Mouse (Mus musculus): Measurements from ENCODE around the gene Slc35d1. TPM values are rescaled to one million over a fixed set of nuclear protein-coding genes. Genes with fewer than 3 reads are reported as not detected.

Gene Slc35d1
- 7.5 and 9.3 TPM in 2 replicates for polyA plus RNA-seq (2016; fragmentation: Nextera tagmentation; extraction: Ambion mirVana)

GRCm38 (mm10) chr4:103214925-103215820 lies at the start of gene Slc35d1:
Slc35d1 (minus strand) TSS chr4:103215164.
- DNase-seq (ENCODE audit: low spot score), result peak; percentile 88
- H3K36me3 ChIP-seq, result 0 out of 2 replicates have a peak, but pooled peaks cover 3% of the 10 kb centered on the region
- peak within 1 kb of the TSS; percentile 99 for H3K27ac ChIP-seq
- peaks cover 8% of the 10 kb centered on the region; the same call in 1 of the 2 replicates for H3K4me1 ChIP-seq
- peak within 1 kb of the TSS; percentile 90 for H3K4me3 ChIP-seq
- no peaks in the 10 kb centered on the region for H3K27me3 ChIP-seq (ENCODE audit: insufficient read depth, poor library complexity, severe bottlenecking)
- no peaks in the 10 kb centered on the region for H3K9me3 ChIP-seq
- WGBS, result 4% methylated on average over 69 of the region's 70 CpGs

- H3K4me1 ChIP-seq, result no peaks in the 10 kb centered on the region
- WGBS, result 35% methylated on average over 8 of the region's 8 CpGs
- no peaks in the 10 kb centered on the region for H3K27me3 ChIP-seq (ENCODE audit: insufficient read depth, poor library complexity, severe bottlenecking)
- H3K36me3 ChIP-seq, result no peaks in the 10 kb centered on the region
- no peaks in the 10 kb centered on the region for H3K9me3 ChIP-seq
- DNase-seq (ENCODE audit: low spot score), result no peak
- H3K27ac ChIP-seq, result no peak overlapping the region
- H3K4me3 ChIP-seq, result no peak overlapping the region
Observed at GRCm38 (mm10) chr4:103263812-103264396, 48.9 kb upstream of the Slc35d1 start.

GRCm38 (mm10) chr4:103263378-103263777 lies 48.4 kb upstream of the Slc35d1 start:
- H3K36me3 ChIP-seq, result no peaks in the 10 kb centered on the region
- WGBS, result 64% methylated on average over 5 of the region's 5 CpGs
- no peaks in the 10 kb centered on the region for H3K4me1 ChIP-seq
- no peaks in the 10 kb centered on the region for H3K9me3 ChIP-seq
- no peaks in the 10 kb centered on the region for H3K27me3 ChIP-seq (ENCODE audit: insufficient read depth, poor library complexity, severe bottlenecking)
- no peak overlapping the region for H3K27ac ChIP-seq
- no peak overlapping the region for H3K4me3 ChIP-seq
- no peak for DNase-seq (ENCODE audit: low spot score)

GRCm38 (mm10) chr4:103258817-103259216 lies 43.9 kb upstream of the Slc35d1 start:
- 85% methylated on average over 3 of the region's 3 CpGs for WGBS
- Histone ChIP-seq H3K27ac (no peak overlapping the region), H3K4me3 (no peak overlapping the region), H3K36me3 (no peaks in the 10 kb centered on the region), H3K4me1 (no peaks in the 10 kb centered on the region), H3K27me3 (ENCODE audit: insufficient read depth, poor library complexity, severe bottlenecking) (no peaks in the 10 kb centered on the region), H3K9me3 (no peaks in the 10 kb centered on the region)
- no peak for DNase-seq (ENCODE audit: low spot score)

- H3K36me3 ChIP-seq, result no peaks in the 10 kb centered on the region
- no peaks in the 10 kb centered on the region for H3K9me3 ChIP-seq
- no peaks in the 10 kb centered on the region for H3K4me1 ChIP-seq
- no peaks in the 10 kb centered on the region for H3K27me3 ChIP-seq (ENCODE audit: insufficient read depth, poor library complexity, severe bottlenecking)
- no peak overlapping the region for H3K4me3 ChIP-seq
- no peak overlapping the region for H3K27ac ChIP-seq
- DNase-seq (ENCODE audit: low spot score), result no peak
- WGBS, result 60% methylated on average over 4 of the region's 4 CpGs
Observed at GRCm38 (mm10) chr4:103253846-103254245, 38.9 kb upstream of the Slc35d1 start.

GRCm38 (mm10) chr4:103249436-103250085 lies 34.6 kb upstream of the Slc35d1 start:
- H3K4me1 ChIP-seq, result no peaks in the 10 kb centered on the region
- H3K36me3 ChIP-seq, result no peaks in the 10 kb centered on the region
- no peaks in the 10 kb centered on the region for H3K9me3 ChIP-seq
- DNase-seq (ENCODE audit: low spot score), result no peak
- WGBS, result 58% methylated on average over 6 of the region's 6 CpGs
- H3K27ac ChIP-seq, result no peak overlapping the region
- H3K27me3 ChIP-seq (ENCODE audit: insufficient read depth, poor library complexity, severe bottlenecking), result no peaks in the 10 kb centered on the region
- H3K4me3 ChIP-seq, result no peak overlapping the region

- Histone ChIP-seq H3K27ac (no peak overlapping the region), H3K4me1 (no peaks in the 10 kb centered on the region), H3K9me3 (no peaks in the 10 kb centered on the region), H3K36me3 (no peaks in the 10 kb centered on the region), H3K4me3 (no peak overlapping the region), H3K27me3 (ENCODE audit: insufficient read depth, poor library complexity, severe bottlenecking) (no peaks in the 10 kb centered on the region)
- 83% methylated on average over 2 of the region's 2 CpGs for whole genome bisulfite sequencing
- no peak for DNase-seq (ENCODE audit: low spot score)
Observed at GRCm38 (mm10) chr4:103247813-103248212, 32.8 kb upstream of the Slc35d1 start.

GRCm38 (mm10) chr4:103247249-103247648 lies 32.3 kb upstream of the Slc35d1 start:
- Histone ChIP-seq H3K36me3 (no peaks in the 10 kb centered on the region), H3K4me3 (no peak overlapping the region), H3K9me3 (no peaks in the 10 kb centered on the region), H3K27ac (no peak overlapping the region), H3K27me3 (ENCODE audit: insufficient read depth, poor library complexity, severe bottlenecking) (no peaks in the 10 kb centered on the region), H3K4me1 (no peaks in the 10 kb centered on the region)
- DNase-seq (ENCODE audit: low spot score), result no peak
- 69% methylated on average over 3 of the region's 3 CpGs for WGBS

- Histone ChIP-seq H3K27ac (no peak overlapping the region), H3K36me3 (no peaks in the 10 kb centered on the region), H3K9me3 (0 out of 2 replicates have a peak, but pooled peaks cover 3% of the 10 kb centered on the region), H3K4me1 (no peaks in the 10 kb centered on the region), H3K27me3 (ENCODE audit: insufficient read depth, poor library complexity, severe bottlenecking) (no peaks in the 10 kb centered on the region), H3K4me3 (no peak overlapping the region)
- 63% methylated on average over 2 of the region's 2 CpGs for WGBS
- no peak for DNase-seq (ENCODE audit: low spot score)
Observed at GRCm38 (mm10) chr4:103232156-103232555, 17.2 kb upstream of the Slc35d1 start.

- no peak for DNase-seq (ENCODE audit: low spot score)
- WGBS, result 27% methylated on average over 9 of the region's 9 CpGs
- H3K36me3 ChIP-seq, result no peaks in the 10 kb centered on the region
Observed at GRCm38 (mm10) chr4:103222854-103223253, 7.9 kb upstream of the Slc35d1 start.

GRCm38 (mm10) chr4:103221789-103222188 lies 6.8 kb upstream of the Slc35d1 start:
- 67% methylated on average over 6 of the region's 6 CpGs for WGBS
- H3K27ac ChIP-seq, result no peak overlapping the region
- H3K36me3 ChIP-seq, result no peaks in the 10 kb centered on the region
- DNase-seq (ENCODE audit: low spot score), result no peak
- no peaks in the 10 kb centered on the region for H3K9me3 ChIP-seq
- no peak overlapping the region for H3K4me3 ChIP-seq
- H3K27me3 ChIP-seq (ENCODE audit: insufficient read depth, poor library complexity, severe bottlenecking), result no peaks in the 10 kb centered on the region
- H3K4me1 ChIP-seq, result 0 out of 2 replicates have a peak, but pooled peaks cover 2% of the 10 kb centered on the region

More at GRCm38 (mm10) chr4:103222854-103223253, 7.9 kb upstream of the Slc35d1 start:
- Histone ChIP-seq H3K4me3 (no peak overlapping the region), H3K27me3 (ENCODE audit: insufficient read depth, poor library complexity, severe bottlenecking) (no peaks in the 10 kb centered on the region), H3K4me1 (0 out of 2 replicates have a peak, but pooled peaks cover 2% of the 10 kb centered on the region), H3K27ac (no peak overlapping the region), H3K9me3 (no peaks in the 10 kb centered on the region)

GRCm38 (mm10) chr4:103219011-103219410 lies 4.0 kb upstream of the Slc35d1 start:
- 76% methylated on average over 5 of the region's 5 CpGs for WGBS
- H3K36me3 ChIP-seq, result no peaks in the 10 kb centered on the region
- no peak overlapping the region for H3K27ac ChIP-seq
- H3K4me1 ChIP-seq, result peaks cover 10% of the 10 kb centered on the region; the same call in 1 of the 2 replicates
- H3K4me3 ChIP-seq, result no peak overlapping the region
- no peaks in the 10 kb centered on the region for H3K9me3 ChIP-seq
- no peaks in the 10 kb centered on the region for H3K27me3 ChIP-seq (ENCODE audit: insufficient read depth, poor library complexity, severe bottlenecking)
- DNase-seq (ENCODE audit: low spot score), result no peak

GRCm38 (mm10) chr4:103216046-103216445 lies 1.1 kb upstream of the Slc35d1 start:
- no peak for DNase-seq (ENCODE audit: low spot score)
- Histone ChIP-seq H3K4me1 (peaks cover 10% of the 10 kb centered on the region; the same call in 1 of the 2 replicates), H3K36me3 (no peaks in the 10 kb centered on the region), H3K27me3 (ENCODE audit: insufficient read depth, poor library complexity, severe bottlenecking) (no peaks in the 10 kb centered on the region), H3K4me3 (no peak overlapping the region), H3K9me3 (no peaks in the 10 kb centered on the region), H3K27ac (no peak overlapping the region)
- WGBS, result 85% methylated on average over 6 of the region's 6 CpGs

Data from heart, embryonic 10.5 days (tissue).